ENCODE assay signal across 26 mouse cellular contexts in genomic region chr4:91096086-91096485, GRCm38 (mm10).
DNase-seq lines count a peak whose midpoint lies in the region; ATAC-seq and TF ChIP-seq lines count a peak whose summit lies in the region.
"Had no signal": no experiment of that assay in that cellular context is flagged by ENCODE, and none has a peak within 500 bp of the region (broad histone marks: within the 10 kb centered on the region; RNA-seq: fewer than 3 reads in every experiment).

No protein-coding gene starts in this region.

- no peak for TF ChIP-seq POLR2A in cerebellum, adult 2 months (IDR thresholded peaks at IDR 0.05; ENCODE audit: borderline replicate concordance, insufficient read depth, low read length)
- TF ChIP-seq POLR2A in thymus, adult 2 months (IDR thresholded peaks at IDR 0.05; ENCODE audit: control insufficient read depth, extremely low read depth, insufficient read depth, low read length, poor library complexity), result no peak

- no peaks in the 10 kb centered on the region for H3K27me3 ChIP-seq in midbrain, postnatal 0 days (ENCODE audit: insufficient read depth, low read length)
- H3K27me3 ChIP-seq in midbrain, embryonic 15.5 days (replicated peaks), result no peaks in the 10 kb centered on the region
- peaks cover 2% of the 10 kb centered on the region; the same call in 1 of the 2 replicates for H3K27me3 ChIP-seq in cerebellum, adult 2 months (ENCODE audit: control insufficient read depth, insufficient read depth, low read length)
- no peaks in the 10 kb centered on the region for H3K27me3 ChIP-seq in thymus, adult 2 months (ENCODE audit: control insufficient read depth, insufficient read depth, low read length)
- H3K27me3 ChIP-seq in forebrain, embryonic 10.5 days (ENCODE audit: poor library complexity, severe bottlenecking), result no peaks in the 10 kb centered on the region
- H3K27me3 ChIP-seq: embryonic facial prominence, embryonic 15.5 days; heart, embryonic 13.5 days; hindbrain, embryonic 12.5 days; liver, embryonic 15.5 days; lung, embryonic 15.5 days; megakaryocyte, embryonic 14.5 days had no signal

- no peak for ATAC-seq in midbrain, postnatal 0 days (ENCODE audit: low FRiP score)
- ATAC-seq in midbrain, embryonic 15.5 days (replicated peaks), result no peak
- ATAC-seq: forebrain, embryonic 16.5 days had no signal

- no peak overlapping the region for H3K27ac ChIP-seq in midbrain, postnatal 0 days (ENCODE audit: low read depth, low read length)
- no peak overlapping the region for H3K27ac ChIP-seq in midbrain, embryonic 15.5 days
- no peak overlapping the region for H3K27ac ChIP-seq in cerebellum, adult 2 months (ENCODE audit: insufficient read depth, low read length)
- H3K27ac ChIP-seq in thymus, adult 2 months (ENCODE audit: control insufficient read depth, insufficient read depth, low read length), result no peak overlapping the region
- no peak overlapping the region for H3K27ac ChIP-seq in forebrain, embryonic 10.5 days
- H3K27ac ChIP-seq: embryonic facial prominence, embryonic 15.5 days; heart, adult 2 months; heart, embryonic 13.5 days; hindbrain, embryonic 12.5 days; kidney, postnatal 0 days; limb, embryonic 10.5 days; liver, embryonic 15.5 days; lung, embryonic 15.5 days had no signal

- H3K36me3 ChIP-seq in midbrain, postnatal 0 days (ENCODE audit: insufficient read depth, low read length), result no peaks in the 10 kb centered on the region
- H3K36me3 ChIP-seq in midbrain, embryonic 15.5 days (replicated peaks), result no peaks in the 10 kb centered on the region
- no peaks in the 10 kb centered on the region for H3K36me3 ChIP-seq in thymus, adult 2 months (ENCODE audit: control insufficient read depth, insufficient read depth, low read length)
- no peaks in the 10 kb centered on the region for H3K36me3 ChIP-seq in forebrain, embryonic 10.5 days (replicated peaks)
- H3K36me3 ChIP-seq: embryonic facial prominence, embryonic 15.5 days; heart, embryonic 13.5 days; hindbrain, embryonic 12.5 days; limb, embryonic 10.5 days; liver, embryonic 15.5 days; lung, embryonic 15.5 days had no signal

- no peak overlapping the region for H3K9ac ChIP-seq in midbrain, postnatal 0 days (replicated peaks; ENCODE audit: low read length, poor library complexity, severe bottlenecking)
- H3K9ac ChIP-seq in midbrain, embryonic 15.5 days, result no peak overlapping the region
- H3K9ac ChIP-seq: embryonic facial prominence, embryonic 15.5 days; heart, embryonic 13.5 days; hindbrain, embryonic 12.5 days; liver, embryonic 15.5 days; lung, embryonic 15.5 days had no signal

- H3K4me1 ChIP-seq in midbrain, postnatal 0 days (ENCODE audit: insufficient read depth, low read length), result no peaks in the 10 kb centered on the region
- 0 out of 2 replicates have a peak, but pooled peaks cover 6% of the 10 kb centered on the region for H3K4me1 ChIP-seq in midbrain, embryonic 15.5 days
- H3K4me1 ChIP-seq in cerebellum, adult 2 months (ENCODE audit: control insufficient read depth, insufficient read depth, low read length), result peaks cover 13% of the 10 kb centered on the region
- H3K4me1 ChIP-seq in thymus, adult 2 months (replicated peaks; ENCODE audit: control insufficient read depth, insufficient read depth, low read length), result no peaks in the 10 kb centered on the region
- no peaks in the 10 kb centered on the region for H3K4me1 ChIP-seq in forebrain, embryonic 10.5 days
- H3K4me1 ChIP-seq: embryonic facial prominence, embryonic 15.5 days; heart, embryonic 13.5 days; limb, embryonic 10.5 days; liver, embryonic 15.5 days; lung, embryonic 15.5 days; megakaryocyte, embryonic 14.5 days had no signal

- DNase-seq in midbrain, postnatal 0 days (ENCODE audit: low spot score), result peak; percentile 79
- peak; percentile 92 to 97 for DNase-seq in cerebellum, adult 2 months
- DNase-seq in cerebellum, postnatal 25 days, result peak; percentile 90 to 96
- no peak for DNase-seq in thymus, adult 2 months
- DNase-seq in urinary bladder, postnatal 36 days (ENCODE audit: low spot score in 2 of 2), result no peak
- DNase-seq in forebrain, embryonic 10.5 days (ENCODE audit: extremely low spot score, low spot score), result no peak
- DNase-seq: adrenal gland, adult 8-10 months; B cell, adult 2 months; gastrocnemius, postnatal 14 days; heart, adult 2 months; heart, postnatal 14 days; kidney, adult 2 months; liver; lung, postnatal 36 days; midbrain, embryonic 14.5 days; thymus, postnatal 14 days had no signal

- no peak overlapping the region for H3K4me2 ChIP-seq in midbrain, postnatal 0 days (ENCODE audit: low read depth, low read length, poor library complexity, severe bottlenecking)
- no peak overlapping the region for H3K4me2 ChIP-seq in midbrain, embryonic 15.5 days
- H3K4me2 ChIP-seq: embryonic facial prominence, embryonic 15.5 days; heart, embryonic 13.5 days; hindbrain, embryonic 12.5 days; liver, embryonic 15.5 days; lung, embryonic 15.5 days had no signal

- no peaks in the 10 kb centered on the region for H3K9me3 ChIP-seq in midbrain, postnatal 0 days (ENCODE audit: low read length)
- no peaks in the 10 kb centered on the region for H3K9me3 ChIP-seq in midbrain, embryonic 15.5 days
- no peaks in the 10 kb centered on the region for H3K9me3 ChIP-seq in forebrain, embryonic 10.5 days
- H3K9me3 ChIP-seq: embryonic facial prominence, embryonic 15.5 days; heart, embryonic 13.5 days; hindbrain, embryonic 12.5 days; limb, embryonic 10.5 days; liver, embryonic 15.5 days; lung, embryonic 15.5 days had no signal

- no peak for TF ChIP-seq CTCF in midbrain, postnatal 0 days (IDR thresholded peaks at IDR 0.05)
- TF ChIP-seq CTCF in cerebellum, adult 2 months (IDR thresholded peaks at IDR 0.05; ENCODE audit: borderline replicate concordance, insufficient read depth, low read depth, low read length), result no peak
- no peak for TF ChIP-seq CTCF in thymus, adult 2 months (IDR thresholded peaks at IDR 0.05; ENCODE audit: borderline replicate concordance, control insufficient read depth, extremely low read depth, insufficient read depth, low read length, poor library complexity)

- H3K4me3 ChIP-seq in midbrain, postnatal 0 days (ENCODE audit: low read depth, low read length), result no peak overlapping the region
- no peak overlapping the region for H3K4me3 ChIP-seq in midbrain, embryonic 15.5 days
- H3K4me3 ChIP-seq in cerebellum, adult 2 months (replicated peaks; ENCODE audit: insufficient read depth, low read depth, low read length), result no peak overlapping the region
- H3K4me3 ChIP-seq in thymus, adult 2 months (ENCODE audit: control insufficient read depth, insufficient read depth, low read length), result no peak overlapping the region
- no peak overlapping the region for H3K4me3 ChIP-seq in forebrain, embryonic 10.5 days
- H3K4me3 ChIP-seq: embryonic facial prominence, embryonic 15.5 days; heart, adult 2 months; heart, embryonic 13.5 days; hindbrain, embryonic 12.5 days; limb, embryonic 10.5 days; liver, embryonic 15.5 days; lung, embryonic 15.5 days; megakaryocyte, embryonic 14.5 days had no signal

Comparison
In these comparisons a context has a peak if more than half of its experiments do, and no peak if none do; other contexts are left out.
1. DNase-seq: peak in midbrain, postnatal 0 days (single experiment), cerebellum, adult 2 months (2 of 2) and cerebellum, postnatal 25 days (2 of 2); none in thymus, adult 2 months (single experiment), urinary bladder, postnatal 36 days (0 of 2) and forebrain, embryonic 10.5 days (single experiment).